Mouse (Mus musculus) midbrain, embryonic 10.5 days (tissue): ENCODE data around the gene Vmn1r233. TPM values are rescaled to one million over a fixed set of nuclear protein-coding genes. Genes with fewer than 3 reads are reported as not detected.

Experiments
- DNase-seq: peaks from one replicate; pipeline ENCODE4 v3.0.0-alpha.2; 2017; ENCODE audit warnings: low spot score
- H3K27ac ChIP-seq: fragments of 300-500 bp; sonication (generic); replicated peaks from 2 replicates; pipeline ENCODE4 v1.5.1; 2016; ENCODE audit warnings: mild to moderate bottlenecking
- H3K27me3 ChIP-seq: fragments of 300-500 bp; sonication (generic); 2 replicates; pipeline ENCODE4 v1.6.1; 2016; ENCODE audit warnings: low read depth, mild to moderate bottlenecking; ENCODE audit not compliant: poor library complexity, severe bottlenecking
- H3K36me3 ChIP-seq: fragments of 300-500 bp; sonication (generic); 2 replicates; pipeline ENCODE4 v1.6.1; 2016; ENCODE audit warnings: mild to moderate bottlenecking, moderate library complexity
- H3K4me1 ChIP-seq: fragments of 300-500 bp; sonication (generic); 2 replicates; pipeline ENCODE4 v1.6.1; 2016
- H3K4me3 ChIP-seq: fragments of 300-500 bp; sonication (generic); 2 replicates; pipeline ENCODE4 v1.5.1; 2016; ENCODE audit warnings: mild to moderate bottlenecking, moderate library complexity
- H3K9me3 ChIP-seq: fragments of 300-500 bp; sonication (generic); replicated peaks from 2 replicates; pipeline ENCODE4 v1.6.1; 2016; ENCODE audit warnings: mild to moderate bottlenecking
- WGBS: fragments of 180-500 bp; shearing (Covaris S2); methylation state at CpG from one replicate; pipeline ENCODE4 v1.1.7; 2016; 5-methylcytosine and 5-hydroxymethylcytosine counted together
- polyA plus RNA-seq: library from polyadenylated mRNA; unstranded; fragments of >200 nt; fragmentation: Nextera tagmentation; extraction: Ambion mirVana; gene quantifications from 2 replicates; pipeline ENCODE4 v1.2.1, GENCODE M21; 2016

Gene Vmn1r233
- not detected in 2 replicates for polyA plus RNA-seq

- H3K36me3 ChIP-seq, result no peaks in the 10 kb centered on the region
- no peaks in the 10 kb centered on the region for H3K9me3 ChIP-seq
- no peak within 1 kb of the TSS for H3K4me3 ChIP-seq
- H3K27me3 ChIP-seq, result no peaks in the 10 kb centered on the region
- H3K4me1 ChIP-seq, result no peaks in the 10 kb centered on the region
- no peak for DNase-seq
- H3K27ac ChIP-seq, result no peak within 1 kb of the TSS
Measured at GRCm38 (mm10) chr17:20996364-20996763, at the start of gene Vmn1r233. Vmn1r233 (minus strand) TSS chr17:20996464.

- Histone ChIP-seq H3K4me1 (no peaks in the 10 kb centered on the region), H3K4me3 (no peak overlapping the region), H3K36me3 (peaks cover 97% of the 10 kb centered on the region), H3K27ac (no peak overlapping the region), H3K9me3 (no peaks in the 10 kb centered on the region), H3K27me3 (no peaks in the 10 kb centered on the region)
- WGBS, result 91% methylated on average over 1 of the region's 1 CpGs
- DNase-seq, result no peak
Measured at GRCm38 (mm10) chr17:21018410-21019080, 22.3 kb upstream of the Vmn1r233 start.

- peaks cover 34% of the 10 kb centered on the region for H3K36me3 ChIP-seq
- no peak for DNase-seq
- 47% methylated on average over 1 of the region's 1 CpGs for WGBS
- H3K9me3 ChIP-seq, result no peaks in the 10 kb centered on the region
- peaks cover 17% of the 10 kb centered on the region for H3K4me1 ChIP-seq
- H3K27me3 ChIP-seq, result no peaks in the 10 kb centered on the region
- H3K27ac ChIP-seq, result peak overlapping the region; percentile 94
- H3K4me3 ChIP-seq, result peak overlapping the region; percentile 87
Measured at GRCm38 (mm10) chr17:21009726-21010125, 13.5 kb upstream of the Vmn1r233 start.

GRCm38 (mm10) chr17:21008382-21009331 is 12.4 kb upstream of the Vmn1r233 start, which contains the start of gene Zfp160:
Zfp160 (plus strand) TSS chr17:21008903.
- 6% methylated on average over 36 of the region's 36 CpGs for WGBS
- H3K4me1 ChIP-seq, result peaks cover 17% of the 10 kb centered on the region

DNA sequence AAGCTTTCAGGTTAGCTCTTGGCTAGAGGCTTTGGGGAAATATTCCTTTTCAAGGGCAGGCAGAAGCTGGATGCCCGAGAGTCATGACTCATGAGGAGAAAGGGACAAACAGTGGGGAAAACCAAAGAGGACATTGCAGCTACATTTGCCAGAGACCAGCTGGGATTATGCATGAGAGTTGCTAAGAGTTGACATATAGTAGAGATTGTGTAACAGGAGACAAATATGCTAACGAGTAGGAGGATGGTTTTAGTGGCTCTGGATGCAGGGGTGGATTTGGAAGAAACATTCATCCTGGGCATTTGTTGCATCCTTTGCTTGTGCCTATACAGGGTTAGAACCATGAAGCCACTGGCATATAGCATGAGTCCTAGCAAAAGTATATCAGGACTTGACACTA is 2.5 kb downstream of the Vmn1r233 start:
- WGBS, result 78% methylated on average over 2 of the region's 2 CpGs
- Histone ChIP-seq H3K4me3 (no peak overlapping the region), H3K27me3 (no peaks in the 10 kb centered on the region), H3K9me3 (no peaks in the 10 kb centered on the region), H3K36me3 (no peaks in the 10 kb centered on the region), H3K4me1 (no peaks in the 10 kb centered on the region), H3K27ac (no peak overlapping the region)
- DNase-seq, result no peak

More at GRCm38 (mm10) chr17:21008382-21009331, 12.4 kb upstream of the Vmn1r233 start, which contains the start of gene Zfp160:
- peak within 1 kb of the TSS; percentile 87 for H3K4me3 ChIP-seq
- peaks cover 26% of the 10 kb centered on the region for H3K36me3 ChIP-seq
- peak; percentile 86 for DNase-seq
- H3K27me3 ChIP-seq, result no peaks in the 10 kb centered on the region
- H3K27ac ChIP-seq, result peak within 1 kb of the TSS; percentile 94
- H3K9me3 ChIP-seq, result no peaks in the 10 kb centered on the region

GRCm38 (mm10) chr17:20966681-20967080 is 29.6 kb downstream of the Vmn1r233 start:
- H3K4me3 ChIP-seq, result no peak overlapping the region
- H3K4me1 ChIP-seq, result no peaks in the 10 kb centered on the region
- no peak overlapping the region for H3K27ac ChIP-seq
- H3K9me3 ChIP-seq, result no peaks in the 10 kb centered on the region
- H3K36me3 ChIP-seq, result peaks cover 87% of the 10 kb centered on the region
- DNase-seq, result no peak
- H3K27me3 ChIP-seq, result no peaks in the 10 kb centered on the region

- Histone ChIP-seq H3K36me3 (peaks cover 100% of the 10 kb centered on the region), H3K27me3 (no peaks in the 10 kb centered on the region), H3K4me1 (no peaks in the 10 kb centered on the region), H3K27ac (no peak overlapping the region), H3K9me3 (no peaks in the 10 kb centered on the region), H3K4me3 (no peak overlapping the region)
- 93% methylated on average over 4 of the region's 4 CpGs for WGBS
- no peak for DNase-seq
Measured at GRCm38 (mm10) chr17:20965421-20965820, 30.8 kb downstream of the Vmn1r233 start.

GRCm38 (mm10) chr17:20960386-20960785 is 35.9 kb downstream of the Vmn1r233 start:
- Histone ChIP-seq H3K9me3 (no peaks in the 10 kb centered on the region), H3K4me3 (no peak overlapping the region), H3K27me3 (no peaks in the 10 kb centered on the region), H3K27ac (no peak overlapping the region), H3K4me1 (no peaks in the 10 kb centered on the region), H3K36me3 (peaks cover 100% of the 10 kb centered on the region)
- WGBS, result 94% methylated on average over 5 of the region's 5 CpGs
- DNase-seq, result no peak

DNA sequence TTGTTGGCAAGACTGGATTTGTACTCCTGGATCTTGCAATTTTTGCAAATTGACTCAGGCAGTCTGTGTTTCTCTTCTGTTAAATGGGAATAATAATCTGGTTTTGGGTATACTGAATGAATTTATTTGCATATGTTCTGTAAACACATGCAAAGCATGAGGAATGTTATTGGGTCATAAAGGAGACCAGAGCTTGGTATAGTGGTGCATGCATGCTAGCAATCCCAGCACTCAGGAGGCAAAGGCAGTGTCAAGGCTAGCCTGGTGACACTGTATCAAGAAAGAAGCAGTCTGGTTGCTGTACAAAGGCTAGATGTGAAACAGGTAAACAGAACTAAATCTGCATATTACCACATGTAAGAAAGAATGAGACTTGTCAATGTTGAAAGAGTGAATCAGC is 49.6 kb downstream of the Vmn1r233 start:
- H3K4me1 ChIP-seq, result peaks cover 40% of the 10 kb centered on the region
- peak overlapping the region; percentile 76 for H3K4me3 ChIP-seq
- DNase-seq, result no peak
- H3K9me3 ChIP-seq, result no peaks in the 10 kb centered on the region
- H3K27me3 ChIP-seq, result no peaks in the 10 kb centered on the region
- peaks cover 10% of the 10 kb centered on the region for H3K36me3 ChIP-seq
- H3K27ac ChIP-seq, result peak overlapping the region; percentile 96

GRCm38 (mm10) chr17:20946026-20946565 is 50.2 kb downstream of the Vmn1r233 start:
- Histone ChIP-seq H3K4me3 (peak overlapping the region; percentile 76), H3K27me3 (no peaks in the 10 kb centered on the region), H3K4me1 (peaks cover 40% of the 10 kb centered on the region), H3K36me3 (peaks cover 5% of the 10 kb centered on the region), H3K27ac (peak overlapping the region; percentile 96), H3K9me3 (no peaks in the 10 kb centered on the region)
- no peak for DNase-seq
- WGBS, result 3% methylated on average over 13 of the region's 13 CpGs

DNA sequence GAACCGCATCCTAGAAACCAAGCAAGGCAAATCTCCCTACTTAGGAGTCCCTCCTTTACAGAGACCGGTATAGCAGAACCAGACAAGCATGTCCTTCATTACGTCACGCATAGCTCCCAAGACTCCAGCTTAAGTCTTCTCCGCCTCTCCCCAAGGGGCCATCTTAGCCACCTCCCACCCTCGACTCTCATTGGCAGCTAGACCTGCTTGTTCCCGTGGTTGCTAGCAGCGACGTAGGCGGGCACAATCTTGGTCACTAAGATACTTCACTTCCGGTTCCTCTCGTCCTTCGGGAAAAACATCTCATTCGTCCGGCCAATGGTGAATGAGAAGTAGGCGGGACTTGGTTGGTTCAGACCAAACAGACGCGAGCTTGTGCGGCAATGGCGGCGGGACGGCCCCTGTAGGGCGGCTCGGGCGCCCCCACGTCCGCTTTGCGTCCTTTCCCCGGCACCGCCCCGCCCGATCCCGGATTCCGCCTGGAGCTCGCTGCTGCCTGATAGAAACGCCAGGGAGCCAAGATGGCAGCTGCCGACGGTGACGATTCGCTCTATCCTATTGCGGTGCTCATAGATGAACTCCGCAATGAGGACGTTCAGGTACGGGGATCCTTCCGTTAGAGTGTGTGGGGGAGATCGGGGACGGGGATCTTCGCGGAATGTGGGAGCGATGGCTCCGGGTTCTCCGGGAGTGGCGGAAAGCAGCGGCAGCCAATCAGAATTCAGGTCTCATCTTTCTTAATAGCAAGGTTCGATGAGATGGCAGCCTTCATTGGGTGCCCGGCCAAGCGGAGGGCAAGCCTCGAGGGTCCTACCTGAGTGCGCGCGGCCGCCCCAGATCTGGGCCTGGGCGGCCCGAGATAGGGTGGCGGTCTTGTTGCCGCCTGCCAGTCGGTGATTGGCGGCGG is 51.0 kb downstream of the Vmn1r233 start, which contains the start of gene Ppp2r1a:
Gene Ppp2r1a (plus strand): TSS at position 327 of the 907 bp plus-strand sequence.
- H3K9me3 ChIP-seq, result no peaks in the 10 kb centered on the region
- no peaks in the 10 kb centered on the region for H3K27me3 ChIP-seq
- H3K27ac ChIP-seq, result peak within 1 kb of the TSS; percentile 96
- peaks cover 40% of the 10 kb centered on the region for H3K4me1 ChIP-seq
- H3K36me3 ChIP-seq, result no peaks in the 10 kb centered on the region
- under 1% methylated on average over 69 of the region's 69 CpGs for WGBS
- peak within 1 kb of the TSS; percentile 76 for H3K4me3 ChIP-seq
- peak; percentile 97 for DNase-seq

DNA sequence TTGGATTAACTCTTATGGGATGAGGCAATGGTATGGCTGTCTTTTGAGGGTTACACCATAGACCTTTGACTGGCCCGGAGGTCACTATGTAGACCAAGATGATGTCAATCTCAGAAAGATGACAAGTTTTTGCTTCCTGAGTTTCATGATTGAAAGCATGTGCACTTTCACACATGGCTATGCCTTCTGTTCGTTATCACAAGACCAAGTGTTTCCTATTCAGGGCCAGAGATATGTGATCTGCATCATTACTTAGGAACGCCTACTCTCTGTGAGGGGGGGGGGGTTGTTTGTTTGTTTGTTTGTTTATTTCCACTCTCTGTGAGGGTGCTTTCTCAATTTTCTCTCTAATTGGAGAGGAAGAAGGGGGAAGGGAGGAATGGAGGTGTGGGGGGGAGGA is 52.0 kb downstream of the Vmn1r233 start:
- Histone ChIP-seq H3K27me3 (no peaks in the 10 kb centered on the region), H3K36me3 (no peaks in the 10 kb centered on the region), H3K4me1 (peaks cover 36% of the 10 kb centered on the region), H3K9me3 (no peaks in the 10 kb centered on the region), H3K4me3 (peak overlapping the region; percentile 76), H3K27ac (peak overlapping the region; percentile 96)
- 67% methylated on average over 3 of the region's 3 CpGs for WGBS
- no peak for DNase-seq
